In the genomic region with DNA sequence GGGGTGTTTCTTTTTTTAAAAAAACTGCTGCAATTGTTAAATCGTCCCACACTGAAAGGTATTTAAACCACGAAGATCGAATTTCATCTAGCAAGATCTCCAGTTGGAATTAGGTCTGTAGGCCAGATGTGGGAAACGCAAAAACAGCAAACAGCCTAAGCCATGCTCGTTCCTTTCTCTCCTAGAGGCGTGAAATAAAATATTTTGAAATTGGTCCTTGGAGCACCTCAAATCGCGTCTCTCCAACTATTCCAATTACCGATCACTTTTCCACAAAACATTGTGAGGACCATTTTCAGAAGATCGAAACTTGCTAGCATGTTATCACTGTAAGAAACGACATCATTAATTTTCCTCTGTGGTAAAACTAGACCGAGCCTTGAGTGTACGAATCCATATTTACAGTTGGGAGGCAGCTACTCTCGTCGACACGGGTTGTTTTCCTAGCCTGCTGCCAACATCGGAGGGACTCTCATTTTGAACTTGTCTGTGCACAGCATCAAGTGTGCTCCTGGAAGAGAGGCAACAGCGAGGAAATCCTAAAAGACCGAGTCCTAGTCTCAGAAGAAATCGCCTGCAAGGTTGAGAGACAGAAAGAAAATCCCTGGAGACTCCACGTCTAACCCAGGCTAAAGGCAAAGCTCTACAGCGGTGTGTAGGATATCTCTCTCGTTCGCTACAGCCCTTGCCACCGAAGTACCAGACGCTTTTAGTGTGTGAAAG, we compare ENCODE assay signal across 8 mouse cellular contexts. TPM values are rescaled to one million over a fixed set of nuclear protein-coding genes. Genes with fewer than 3 reads are reported as not detected.
DNase-seq lines count a peak whose midpoint lies in the region; ATAC-seq and TF ChIP-seq lines count a peak whose summit lies in the region.

No protein-coding gene starts in this region.

- H3K27ac ChIP-seq in heart, adult 2 months: peak overlapping the region; percentile 98
- peak overlapping the region; percentile 99 for H3K27ac ChIP-seq in kidney, embryonic 14.5 days (ENCODE audit: low read depth, low read length)
- peak overlapping the region; percentile 59 for H3K27ac ChIP-seq in liver, embryonic 13.5 days
- H3K27ac ChIP-seq in neural tube, embryonic 13.5 days (replicated peaks): peak overlapping the region; percentile 100

- H3K9me3 ChIP-seq in kidney, embryonic 14.5 days (ENCODE audit: control insufficient read depth, low read length): no peaks in the 10 kb centered on the region
- H3K9me3 ChIP-seq in liver, embryonic 13.5 days (replicated peaks): no peaks in the 10 kb centered on the region
- no peaks in the 10 kb centered on the region for H3K9me3 ChIP-seq in neural tube, embryonic 13.5 days

- peaks cover 5% of the 10 kb centered on the region for H3K36me3 ChIP-seq in heart, adult 2 months (ENCODE audit: control insufficient read depth, insufficient read depth, low read length)
- H3K36me3 ChIP-seq in kidney, embryonic 14.5 days (ENCODE audit: control insufficient read depth, insufficient read depth, low read length): peaks cover 9% of the 10 kb centered on the region
- no peaks in the 10 kb centered on the region for H3K36me3 ChIP-seq in liver, embryonic 13.5 days
- H3K36me3 ChIP-seq in neural tube, embryonic 13.5 days: peaks cover 17% of the 10 kb centered on the region

- DNase-seq in 3134 (ENCODE audit: extremely low read depth, insufficient read length, low spot score): peak; percentile 15
- DNase-seq in T-cell, adult 2 months (ENCODE audit: low spot score): peak; percentile 3
- peak; percentile 55 for DNase-seq in embryo, embryonic 10 days (ENCODE audit: low spot score)
- peak; percentile 52 to 63 for DNase-seq in heart, adult 2 months
- peak; percentile 2 for DNase-seq in liver, embryonic 13.5 days
- DNase-seq in thymus, postnatal 4 days: peak; percentile 60

- TF ChIP-seq CTCF in heart, adult 2 months (IDR thresholded peaks at IDR 0.05): no peak

- peak overlapping the region; percentile 54 for H3K4me2 ChIP-seq in kidney, embryonic 14.5 days (replicated peaks; ENCODE audit: low read depth, low read length)
- H3K4me2 ChIP-seq in liver, embryonic 13.5 days: peak overlapping the region; percentile 84
- peak overlapping the region; percentile 73 for H3K4me2 ChIP-seq in neural tube, embryonic 13.5 days

- no peaks in the 10 kb centered on the region; the same call in 1 of the 2 replicates for H3K79me2 ChIP-seq in heart, adult 2 months (replicated peaks; ENCODE audit: control insufficient read depth, insufficient read depth, low read length)

- WGBS in heart, adult 2 months: under 1% methylated on average over 26 of the region's 26 CpGs
- under 1% methylated on average over 26 of the region's 26 CpGs for WGBS in kidney, embryonic 14.5 days
- WGBS in liver, embryonic 13.5 days (ENCODE audit: insufficient replicate concordance): under 1% methylated on average over 26 of the region's 26 CpGs
- under 1% methylated on average over 26 of the region's 26 CpGs for WGBS in neural tube, embryonic 13.5 days

- intact Hi-C loops in heart, adult 2 months (cut with DNase I): loop anchor here (5.0 to 10.0 kb wide), 5 partner anchors 53 to 1128 kb away; no protein-coding TSS in a partner anchor

- peaks cover 6% of the 10 kb centered on the region for H3K4me1 ChIP-seq in heart, adult 2 months (ENCODE audit: control insufficient read depth, insufficient read depth, low read length)
- 0 out of 2 replicates have a peak, but pooled peaks cover 2% of the 10 kb centered on the region for H3K4me1 ChIP-seq in kidney, embryonic 14.5 days (ENCODE audit: control insufficient read depth, insufficient read depth, low read length)
- peaks cover 45% of the 10 kb centered on the region for H3K4me1 ChIP-seq in liver, embryonic 13.5 days (replicated peaks)
- H3K4me1 ChIP-seq in neural tube, embryonic 13.5 days (replicated peaks): peaks cover 13% of the 10 kb centered on the region

- TF ChIP-seq POLR2A in heart, adult 2 months (IDR thresholded peaks at IDR 0.05; ENCODE audit: insufficient read depth, low read depth, low read length): no peak

- H3K27me3 ChIP-seq in heart, adult 2 months (ENCODE audit: control insufficient read depth, insufficient read depth, low read length): no peaks in the 10 kb centered on the region
- H3K27me3 ChIP-seq in kidney, embryonic 14.5 days (ENCODE audit: control insufficient read depth, insufficient read depth, low read length): no peaks in the 10 kb centered on the region
- peaks cover 79% of the 10 kb centered on the region for H3K27me3 ChIP-seq in liver, embryonic 13.5 days
- no peaks in the 10 kb centered on the region for H3K27me3 ChIP-seq in neural tube, embryonic 13.5 days

- peak overlapping the region; percentile 63 for H3K9ac ChIP-seq in heart, adult 2 months (ENCODE audit: low read depth, low read length)
- peak overlapping the region; percentile 62 for H3K9ac ChIP-seq in kidney, embryonic 14.5 days (ENCODE audit: low read depth, low read length)
- peak overlapping the region; percentile 51 for H3K9ac ChIP-seq in liver, embryonic 13.5 days
- H3K9ac ChIP-seq in neural tube, embryonic 13.5 days: peak overlapping the region; percentile 100

- H3K4me3 ChIP-seq in heart, adult 2 months: peak overlapping the region; percentile 68
- H3K4me3 ChIP-seq in kidney, embryonic 14.5 days (ENCODE audit: low read length): peak overlapping the region; percentile 95
- peak overlapping the region; percentile 67 for H3K4me3 ChIP-seq in liver, embryonic 13.5 days (replicated peaks)
- peak overlapping the region; percentile 100 for H3K4me3 ChIP-seq in neural tube, embryonic 13.5 days

- TF ChIP-seq EP300 in heart, adult 2 months (IDR thresholded peaks at IDR 0.05; ENCODE audit: insufficient read depth, low read depth, low read length): no peak

- ATAC-seq in kidney, embryonic 14.5 days (ENCODE audit: low FRiP score, low TSS enrichment): no peak
- ATAC-seq in liver, embryonic 13.5 days (ENCODE audit: low read depth): no peak
- no peak for ATAC-seq in neural tube, embryonic 13.5 days (ENCODE audit: low read depth)

RNA-seq across cellular contexts. Expression of a gene that starts 0.9 kb away (rescaled TPM):
- 10 to 100 TPM; 26.3 to 32.7 TPM for total RNA-seq in heart, adult 2 months (2021)
- polyA plus RNA-seq in heart, adult 2 months (2012; rRNA removed): 9.7 and 15.8 TPM in 2 replicates
- 172 and 225 TPM in 2 replicates for polyA plus RNA-seq in kidney, embryonic 14.5 days (2014; fragmentation: Nextera tagmentation; extraction: Ambion mirVana)
- 20.8 and 21.3 TPM in 2 replicates for polyA plus RNA-seq in liver, embryonic 13.5 days (2015; fragmentation: Nextera tagmentation; extraction: Ambion mirVana)
- polyA plus RNA-seq in neural tube, embryonic 13.5 days (2015; fragmentation: Nextera tagmentation; extraction: Ambion mirVana): 212 TPM in 2 replicates

Comparison
In these comparisons a context has a peak if more than half of its experiments do, and no peak if none do; other contexts are left out.
1. DNase-seq: peak in every context shown above with its lines; median percentile 60 in thymus, postnatal 4 days; 58 in heart, adult 2 months; 55 in embryo, embryonic 10 days; 15 in 3134; 3 in T-cell, adult 2 months; 2 in liver, embryonic 13.5 days.